Mouse (Mus musculus) stomach, postnatal 0 days (tissue): ENCODE measurements around the gene Gls2.

Experiments
- CTCF ChIP-seq: IDR thresholded peaks from 2 replicates; pipeline ENCODE4 v1.5.1; 2016; ENCODE audit warnings: antibody characterized with exemption, low read depth, mild to moderate bottlenecking, moderate library complexity
- EP300 ChIP-seq: optimal IDR thresholded peaks from 2 replicates; pipeline ENCODE3; 2016; ENCODE audit warnings: antibody characterized with exemption

GRCm38 (mm10) chr10:128258953-128259352, 64.7 kb downstream of the Gls2 start:
- TF ChIP-seq CTCF (no peak), EP300 (no peak)
